Mouse (Mus musculus): Measurements from ENCODE around the gene Cyth2.

Gene Cyth2

DNA sequence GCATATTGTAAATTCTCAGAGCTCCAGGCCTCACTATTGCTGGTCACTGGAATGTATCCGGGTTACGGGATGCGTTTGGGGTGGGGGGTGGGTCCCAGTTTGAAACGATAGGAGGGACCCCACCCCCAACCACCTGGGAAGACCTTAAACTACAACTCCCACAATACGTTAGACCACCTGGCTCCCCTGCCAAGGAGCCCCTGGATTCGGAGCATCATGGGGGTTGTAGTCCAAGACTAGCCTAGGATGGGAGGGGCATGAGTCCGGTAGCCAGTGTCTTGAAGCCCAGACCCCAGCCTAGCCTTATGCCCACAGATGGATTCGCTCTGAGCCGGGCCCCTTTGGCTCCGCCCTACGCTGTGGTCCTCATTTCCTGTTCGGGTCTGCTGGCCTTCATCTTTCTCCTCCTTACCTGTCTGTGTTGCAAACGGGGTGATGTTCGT is 28.2 kb downstream of the Cyth2 start:
- DNase-seq (ENCODE audit: low read depth in 2 of 2, low spot score in 2 of 2) = peak in 1 of 2 experiments; percentile 15

- no peak for DNase-seq (ENCODE audit: low read depth in 2 of 2, low spot score in 2 of 2)
Measured at GRCm38 (mm10) chr7:45785388-45786135, 28.8 kb downstream of the Cyth2 start.

DNA sequence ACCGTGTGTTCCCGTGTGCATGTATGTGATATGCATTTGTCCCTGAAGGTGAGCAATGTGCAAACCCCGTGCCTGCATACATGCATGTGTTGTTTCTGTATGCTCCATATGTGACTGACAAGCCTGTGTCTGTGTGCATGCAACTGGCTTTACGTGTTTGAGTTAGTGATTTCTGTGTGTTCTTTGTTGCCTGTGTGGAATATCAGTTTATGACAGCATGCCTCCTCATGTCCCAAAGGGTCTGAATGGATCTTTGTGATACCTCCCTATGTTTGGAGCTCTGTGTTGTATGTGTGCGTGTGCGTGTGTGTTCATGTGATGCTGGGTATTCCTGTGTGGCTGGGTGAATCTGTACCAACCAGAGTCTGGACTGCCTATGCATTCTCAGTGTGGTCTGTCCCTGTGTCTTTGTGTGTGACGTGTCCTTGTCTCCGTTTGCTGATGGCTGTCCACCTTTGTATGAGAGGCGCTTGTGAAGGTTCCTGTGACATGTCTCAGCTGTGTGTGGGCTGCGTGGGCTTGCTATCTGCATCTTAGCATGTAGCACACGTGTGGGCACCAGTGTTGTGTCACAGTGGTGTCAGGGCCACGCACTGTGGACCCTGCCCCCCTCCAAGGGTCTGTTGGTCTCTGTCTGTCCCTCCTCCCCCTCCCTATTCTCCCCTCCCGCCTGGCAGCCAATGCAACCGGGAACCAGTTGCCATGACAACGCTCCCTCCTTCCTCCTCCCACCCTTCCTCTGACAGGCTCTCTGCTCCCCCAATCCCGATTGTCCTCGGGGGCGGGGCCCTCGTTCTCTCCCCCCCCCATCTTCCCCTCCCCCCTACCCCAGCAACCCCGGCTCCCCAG is 29.6 kb downstream of the Cyth2 start, which contains the start of gene Sult2b1:
Gene Sult2b1 (minus strand): TSS at position 146 of the 849 bp plus-strand sequence.
- no peak for DNase-seq (ENCODE audit: low read depth in 2 of 2, low spot score in 2 of 2)

- DNase-seq (ENCODE audit: low read depth in 2 of 2, low spot score in 2 of 2) = peak in 1 of 2 experiments; percentile 32
Measured at GRCm38 (mm10) chr7:45783511-45784091, 30.8 kb downstream of the Cyth2 start, which contains the start of gene Lmtk3. TSS of gene Lmtk3 (plus strand) at chr7:45783738.

GRCm38 (mm10) chr7:45782271-45782670 is 32.1 kb downstream of the Cyth2 start:
- no peak for DNase-seq (ENCODE audit: low read depth in 2 of 2, low spot score in 2 of 2)

DNA sequence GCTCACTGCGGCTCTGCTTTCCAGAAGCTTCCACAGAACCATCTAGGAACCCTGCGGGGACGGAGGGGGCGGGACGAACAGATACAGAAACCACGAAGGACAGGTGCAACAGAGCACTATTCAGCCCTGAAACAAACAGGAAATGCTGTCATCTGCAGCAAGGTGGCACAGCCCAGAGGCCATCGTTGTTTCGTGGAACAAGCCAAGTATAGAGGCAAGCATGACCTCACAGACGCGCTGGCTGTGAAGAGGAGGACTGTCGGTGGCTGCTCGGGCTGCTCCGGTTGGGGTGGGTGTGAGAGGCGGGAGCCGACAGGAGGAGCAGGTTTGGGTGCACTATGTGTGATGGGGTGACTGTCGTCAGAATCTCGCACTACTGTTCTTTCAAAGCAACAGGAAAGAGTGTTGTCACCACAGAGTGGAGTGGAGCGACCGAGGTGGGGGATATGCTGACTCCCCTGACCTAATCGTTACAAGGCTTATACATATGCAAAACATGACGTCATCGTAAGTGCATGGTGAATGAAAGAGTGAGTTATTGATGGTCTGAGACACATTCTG is 35.2 kb downstream of the Cyth2 start:
- peak; percentile 83 to 84 for DNase-seq (ENCODE audit: low read depth in 2 of 2, low spot score in 2 of 2)

DNA sequence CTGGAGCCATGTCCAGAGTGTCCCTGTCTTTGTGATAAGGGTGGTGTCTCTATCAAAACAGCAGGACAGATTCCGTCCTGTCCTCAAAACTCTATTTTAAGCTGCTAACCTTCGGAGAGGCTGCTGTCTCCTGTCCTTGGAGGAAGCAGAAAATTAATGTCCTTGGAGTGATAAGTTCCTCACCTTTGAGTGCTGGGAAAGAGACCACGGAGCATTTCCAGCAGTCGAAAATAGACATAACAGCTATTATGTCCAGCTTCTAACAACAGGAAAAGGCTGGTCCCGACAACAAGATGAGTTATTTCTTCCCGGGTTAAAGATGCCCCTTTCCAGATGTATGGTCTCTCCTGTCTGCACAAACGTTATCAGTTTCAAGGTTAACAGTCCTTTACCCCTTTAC is 39.1 kb downstream of the Cyth2 start:
- no peak for DNase-seq (ENCODE audit: low read depth in 2 of 2, low spot score in 2 of 2)

GRCm38 (mm10) chr7:45771101-45771500 is 43.3 kb downstream of the Cyth2 start:
- no peak for DNase-seq (ENCODE audit: low read depth in 2 of 2, low spot score in 2 of 2)

DNA sequence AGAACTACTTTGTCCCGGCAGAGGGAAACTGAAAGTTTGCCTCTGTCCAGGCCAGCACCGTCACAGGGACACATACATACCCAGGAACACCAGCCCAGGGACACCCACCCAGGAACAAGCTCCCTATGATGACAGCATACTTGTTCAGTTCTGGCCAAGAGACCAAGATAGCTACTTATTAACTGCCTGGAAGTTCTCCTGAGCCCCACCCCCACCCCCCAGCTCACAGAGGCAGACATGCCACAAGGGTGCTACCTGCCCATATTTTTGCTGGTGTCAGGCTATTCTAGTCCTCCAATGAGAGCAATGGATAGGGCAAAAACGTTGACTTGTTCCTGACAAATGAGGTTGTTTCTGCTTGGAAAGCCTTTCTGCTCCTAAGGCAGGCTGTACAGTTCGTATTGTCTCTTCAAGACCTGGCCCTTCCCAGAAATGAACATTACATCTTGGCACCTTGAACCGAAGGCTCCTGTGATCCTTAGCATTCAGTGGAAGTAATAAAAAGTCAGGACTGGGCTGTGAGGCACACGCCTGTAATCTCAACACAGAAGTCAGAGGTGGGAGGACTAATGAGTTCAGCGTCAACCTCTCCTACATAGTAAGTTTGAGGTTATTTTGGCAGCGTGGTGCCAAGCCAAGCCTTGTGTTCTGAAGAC is 43.8 kb downstream of the Cyth2 start:
- no peak for DNase-seq (ENCODE audit: low read depth in 2 of 2, low spot score in 2 of 2)

- DNase-seq (ENCODE audit: low read depth in 2 of 2, low spot score in 2 of 2) = no peak
Measured at GRCm38 (mm10) chr7:45767500-45767899, 46.9 kb downstream of the Cyth2 start.

DNA sequence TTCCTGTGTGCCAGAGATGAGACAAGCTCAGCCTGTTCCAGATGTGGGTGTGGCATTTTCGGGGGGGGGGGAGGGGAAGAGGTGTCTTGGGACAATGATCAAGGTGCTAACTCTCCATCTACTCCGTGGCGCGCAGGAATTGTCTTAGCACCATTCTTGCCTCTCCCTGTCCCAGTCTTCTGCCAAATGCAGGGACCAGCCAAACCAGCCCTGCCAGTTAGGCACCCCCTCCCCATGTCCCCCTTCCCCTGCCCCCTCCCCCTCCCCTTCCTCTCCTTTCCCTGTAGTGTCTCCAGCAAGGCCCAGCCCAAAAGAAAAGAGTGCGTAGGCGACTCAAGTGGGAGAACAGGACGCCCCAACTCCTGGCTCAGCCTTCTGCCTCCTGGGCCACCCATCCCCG is 47.6 kb downstream of the Cyth2 start:
- DNase-seq (ENCODE audit: low read depth in 2 of 2, low spot score in 2 of 2) = no peak

GRCm38 (mm10) chr7:45765995-45766394 is 48.4 kb downstream of the Cyth2 start:
- DNase-seq (ENCODE audit: low read depth in 2 of 2, low spot score in 2 of 2) = no peak

DNA sequence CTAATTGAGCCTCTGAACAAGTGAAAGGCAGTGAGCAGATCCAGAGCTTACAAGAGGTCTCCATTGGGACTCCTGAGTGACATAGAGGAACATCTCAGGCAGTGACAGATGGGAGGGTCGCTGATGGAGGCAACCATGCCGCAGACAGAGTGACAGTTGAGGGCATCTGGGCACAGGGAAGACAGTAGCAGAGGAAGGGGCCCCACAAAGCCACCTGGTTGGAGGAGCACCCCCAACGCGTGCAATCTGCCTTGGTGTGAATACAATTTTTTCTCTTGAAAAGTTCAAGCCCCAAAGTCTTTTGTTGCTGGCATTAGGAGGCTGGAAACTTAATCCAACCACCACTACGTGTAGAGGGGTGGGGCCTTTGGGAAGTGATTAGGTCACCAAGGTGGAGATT is 54.2 kb downstream of the Cyth2 start:
- DNase-seq (ENCODE audit: low read depth in 2 of 2, low spot score in 2 of 2) = no peak

GRCm38 (mm10) chr7:45759400-45759799 is 55.0 kb downstream of the Cyth2 start:
- no peak for DNase-seq (ENCODE audit: low read depth in 2 of 2, low spot score in 2 of 2)
